Mouse (Mus musculus) forebrain, embryonic 10.5 days (tissue): Measurements from ENCODE around the gene Idh2. TPM values are rescaled to one million over a fixed set of nuclear protein-coding genes. Genes with fewer than 3 reads are reported as not detected.
"Not testable (repeated sequence)": the region's sequence is repeated elsewhere in the genome, so short reads cannot be mapped to it uniquely, and the experiment has no call there.

Experiments used
- DNase-seq: peaks from one replicate; pipeline ENCODE4 v3.0.0-alpha.2; 2017; ENCODE audit warnings: low spot score; ENCODE audit errors: extremely low spot score
- H3K27ac ChIP-seq: fragments of 300-500 bp; sonication (generic); 2 replicates; pipeline ENCODE4 v1.5.1; 2016; ENCODE audit warnings: mild to moderate bottlenecking
- H3K27me3 ChIP-seq: fragments of 300-500 bp; sonication (generic); 2 replicates; pipeline ENCODE4 v1.6.1; 2016; ENCODE audit warnings: mild to moderate bottlenecking; ENCODE audit not compliant: poor library complexity, severe bottlenecking
- H3K36me3 ChIP-seq: fragments of 300-500 bp; sonication (generic); replicated peaks from 2 replicates; pipeline ENCODE4 v1.6.1; 2016; ENCODE audit warnings: mild to moderate bottlenecking, moderate library complexity
- H3K4me1 ChIP-seq: fragments of 300-500 bp; sonication (generic); 2 replicates; pipeline ENCODE4 v1.6.1; 2016
- H3K4me3 ChIP-seq: fragments of 300-500 bp; sonication (generic); 2 replicates; pipeline ENCODE4 v1.5.1; 2016; ENCODE audit warnings: mild to moderate bottlenecking, moderate library complexity
- H3K9me3 ChIP-seq: fragments of 300-500 bp; sonication (generic); 2 replicates; pipeline ENCODE4 v1.6.1; 2016; ENCODE audit warnings: mild to moderate bottlenecking, moderate library complexity
- WGBS: fragments of 180-500 bp; shearing (Covaris S2); methylation state at CpG from one replicate; pipeline ENCODE4 v1.1.7; 2016; 5-methylcytosine and 5-hydroxymethylcytosine counted together
- polyA plus RNA-seq: library from polyadenylated mRNA; unstranded; fragments of >200 nt; fragmentation: Nextera tagmentation; extraction: Ambion mirVana; gene quantifications from 2 replicates; pipeline ENCODE4 v1.2.1, GENCODE M21; 2016

Gene Idh2
- polyA plus RNA-seq, 1 experiment from 2014 or later, result 462 TPM

GRCm38 (mm10) chr7:80060012-80060778 is 55.0 kb downstream of the Idh2 start:
- Histone ChIP-seq H3K9me3 (no peaks in the 10 kb centered on the region), H3K27ac (peak overlapping the region; percentile 80; the same call in 1 of the 2 replicates), H3K36me3 (peaks cover 15% of the 10 kb centered on the region; the same call in 1 of the 2 replicates), H3K4me3 (no peak overlapping the region), H3K4me1 (peaks cover 97% of the 10 kb centered on the region), H3K27me3 (no peaks in the 10 kb centered on the region)
- no peak for DNase-seq
- WGBS, result 88% methylated on average over 10 of the region's 10 CpGs

GRCm38 (mm10) chr7:80059064-80059838 is 55.9 kb downstream of the Idh2 start:
- Histone ChIP-seq H3K36me3 (peaks cover 18% of the 10 kb centered on the region), H3K27ac (peak overlapping the region; percentile 80), H3K4me1 (peaks cover 91% of the 10 kb centered on the region), H3K4me3 (no peak overlapping the region), H3K27me3 (no peaks in the 10 kb centered on the region), H3K9me3 (no peaks in the 10 kb centered on the region)
- no peak for DNase-seq
- WGBS, result 86% methylated on average over 13 of the region's 13 CpGs

GRCm38 (mm10) chr7:80058405-80059063 is 56.7 kb downstream of the Idh2 start:
- Histone ChIP-seq H3K27me3 (no peaks in the 10 kb centered on the region), H3K27ac (peak overlapping the region; percentile 80), H3K4me1 (peaks cover 86% of the 10 kb centered on the region), H3K4me3 (no peak overlapping the region), H3K9me3 (no peaks in the 10 kb centered on the region), H3K36me3 (peaks cover 25% of the 10 kb centered on the region)
- no peak for DNase-seq
- 87% methylated on average over 4 of the region's 4 CpGs for WGBS

GRCm38 (mm10) chr7:80057781-80058180 is 57.4 kb downstream of the Idh2 start:
- H3K27ac ChIP-seq, result peak overlapping the region; percentile 80
- no peaks in the 10 kb centered on the region for H3K9me3 ChIP-seq
- peaks cover 32% of the 10 kb centered on the region for H3K36me3 ChIP-seq
- no peaks in the 10 kb centered on the region for H3K27me3 ChIP-seq
- H3K4me1 ChIP-seq, result peaks cover 78% of the 10 kb centered on the region
- DNase-seq, result peak; percentile 34
- peak overlapping the region; percentile 22; the same call in 1 of the 2 replicates for H3K4me3 ChIP-seq
- WGBS, result 45% methylated on average over 14 of the region's 14 CpGs

GRCm38 (mm10) chr7:80057002-80057691 is 58.0 kb downstream of the Idh2 start:
- no peaks in the 10 kb centered on the region for H3K9me3 ChIP-seq
- peaks cover 36% of the 10 kb centered on the region for H3K36me3 ChIP-seq
- no peaks in the 10 kb centered on the region for H3K27me3 ChIP-seq
- DNase-seq, result no peak
- 70% methylated on average over 4 of the region's 4 CpGs for WGBS
- H3K4me1 ChIP-seq, result peaks cover 76% of the 10 kb centered on the region
- peak overlapping the region; percentile 8; the same call in 1 of the 2 replicates for H3K4me3 ChIP-seq
- H3K27ac ChIP-seq, result peak overlapping the region; percentile 80

GRCm38 (mm10) chr7:80055781-80056180 is 59.4 kb downstream of the Idh2 start:
- DNase-seq, result no peak
- Histone ChIP-seq H3K36me3 (peaks cover 34% of the 10 kb centered on the region), H3K4me3 (no peak overlapping the region), H3K4me1 (peaks cover 74% of the 10 kb centered on the region), H3K27me3 (no peaks in the 10 kb centered on the region), H3K9me3 (no peaks in the 10 kb centered on the region), H3K27ac (no peak overlapping the region)
- WGBS, result 91% methylated on average over 12 of the region's 12 CpGs

- Histone ChIP-seq H3K27ac (no peak overlapping the region), H3K27me3 (no peaks in the 10 kb centered on the region), H3K4me1 (peaks cover 67% of the 10 kb centered on the region), H3K9me3 (no peaks in the 10 kb centered on the region), H3K36me3 (peaks cover 25% of the 10 kb centered on the region), H3K4me3 (no peak overlapping the region)
- WGBS, result 92% methylated on average over 9 of the region's 9 CpGs
- no peak for DNase-seq
Measured at GRCm38 (mm10) chr7:80053147-80053546, 62.0 kb downstream of the Idh2 start.

- 92% methylated on average over 11 of the region's 11 CpGs for WGBS
- Histone ChIP-seq H3K9me3 (no peaks in the 10 kb centered on the region), H3K4me1 (peaks cover 67% of the 10 kb centered on the region), H3K4me3 (no peak overlapping the region), H3K27ac (no peak overlapping the region), H3K27me3 (no peaks in the 10 kb centered on the region), H3K36me3 (peaks cover 25% of the 10 kb centered on the region)
- no peak for DNase-seq
Measured at GRCm38 (mm10) chr7:80052261-80052660, 62.9 kb downstream of the Idh2 start.

GRCm38 (mm10) chr7:80051835-80052234 is 63.4 kb downstream of the Idh2 start:
- DNase-seq, result no peak
- H3K9me3 ChIP-seq, result no peaks in the 10 kb centered on the region
- H3K27ac ChIP-seq, result no peak overlapping the region
- peaks cover 67% of the 10 kb centered on the region for H3K4me1 ChIP-seq
- 90% methylated on average over 6 of the region's 6 CpGs for WGBS
- H3K27me3 ChIP-seq, result no peaks in the 10 kb centered on the region
- peaks cover 25% of the 10 kb centered on the region for H3K36me3 ChIP-seq
- no peak overlapping the region for H3K4me3 ChIP-seq

- H3K4me3 ChIP-seq, H3K27ac ChIP-seq, DNase-seq, H3K9me3 ChIP-seq, H3K27me3 ChIP-seq: not testable (repeated sequence)
- peaks cover 58% of the 10 kb centered on the region for H3K4me1 ChIP-seq
- 100% methylated on average over 1 of the region's 1 CpGs for WGBS
- peaks cover 26% of the 10 kb centered on the region for H3K36me3 ChIP-seq
Measured at GRCm38 (mm10) chr7:80050382-80050781, 64.8 kb downstream of the Idh2 start.

GRCm38 (mm10) chr7:80049746-80050145 is 65.4 kb downstream of the Idh2 start:
- 79% methylated on average over 2 of the region's 2 CpGs for WGBS
- H3K27me3 ChIP-seq, result no peaks in the 10 kb centered on the region
- no peak overlapping the region for H3K4me3 ChIP-seq
- H3K36me3 ChIP-seq, result peaks cover 31% of the 10 kb centered on the region
- peaks cover 62% of the 10 kb centered on the region for H3K4me1 ChIP-seq
- DNase-seq, result no peak
- no peaks in the 10 kb centered on the region for H3K9me3 ChIP-seq
- no peak overlapping the region for H3K27ac ChIP-seq

GRCm38 (mm10) chr7:80047041-80047440 is 68.2 kb downstream of the Idh2 start:
- Histone ChIP-seq H3K9me3 (no peaks in the 10 kb centered on the region), H3K27ac (no peak overlapping the region), H3K4me3 (no peak overlapping the region), H3K27me3 (no peaks in the 10 kb centered on the region), H3K4me1 (peaks cover 62% of the 10 kb centered on the region), H3K36me3 (peaks cover 30% of the 10 kb centered on the region)
- no peak for DNase-seq
- WGBS, result 91% methylated on average over 4 of the region's 4 CpGs
